Mouse (Mus musculus) neural tube, embryonic 13.5 days (tissue): Measurements from ENCODE around the gene Aars. TPM values are rescaled to one million over a fixed set of nuclear protein-coding genes. Genes with fewer than 3 reads are reported as not detected.

Experiments used
- ATAC-seq: fragments of 200-750 bp; cut with Nextera tagmentation; 2 replicates; pipeline ENCODE4 v1.8.0; 2017; ENCODE audit warnings: low read depth, mild to moderate bottlenecking, moderate TSS enrichment, moderate library complexity
- H3K27ac ChIP-seq: fragments of 300-500 bp; sonication (generic); replicated peaks from 2 replicates; pipeline ENCODE4 v1.5.1; 2015; ENCODE audit warnings: moderate library complexity, mild to moderate bottlenecking, inconsistent platforms
- H3K27me3 ChIP-seq: fragments of 300-500 bp; sonication (generic); 2 replicates; pipeline ENCODE4 v1.6.1; 2015; ENCODE audit warnings: mild to moderate bottlenecking, inconsistent platforms
- H3K36me3 ChIP-seq: fragments of 300-500 bp; sonication (generic); 2 replicates; pipeline ENCODE4 v1.6.1; 2015; ENCODE audit warnings: mild to moderate bottlenecking, inconsistent platforms
- H3K4me1 ChIP-seq: fragments of 300-500 bp; sonication (generic); replicated peaks from 2 replicates; pipeline ENCODE4 v1.6.1; 2015; ENCODE audit warnings: inconsistent platforms
- H3K4me2 ChIP-seq: fragments of 300-500 bp; sonication (generic); 2 replicates; pipeline ENCODE4 v1.6.1; 2015; ENCODE audit warnings: inconsistent platforms, mild to moderate bottlenecking, moderate library complexity
- H3K4me3 ChIP-seq: fragments of 300-500 bp; sonication (generic); 2 replicates; pipeline ENCODE4 v1.5.1; 2015; ENCODE audit warnings: mild to moderate bottlenecking, inconsistent platforms
- H3K9ac ChIP-seq: fragments of 300-500 bp; sonication (generic); 2 replicates; pipeline ENCODE4 v1.6.1; 2015; ENCODE audit warnings: moderate library complexity, mild to moderate bottlenecking, inconsistent platforms
- H3K9me3 ChIP-seq: fragments of 300-500 bp; sonication (generic); 2 replicates; pipeline ENCODE4 v1.6.1; 2016; ENCODE audit warnings: inconsistent platforms
- WGBS: fragments of 180-500 bp; shearing (Covaris S2); methylation state at CpG from one replicate; pipeline ENCODE4 v1.1.7; 2015; 5-methylcytosine and 5-hydroxymethylcytosine counted together
- polyA plus RNA-seq: library from polyadenylated mRNA; unstranded; fragments of >200 nt; fragmentation: Nextera tagmentation; extraction: Ambion mirVana; gene quantifications from 2 replicates; pipeline ENCODE4 v1.2.1, GENCODE M21; 2015

Aars gene
- polyA plus RNA-seq, 1 experiment from 2014 or later = 75.3 TPM

GRCm38 (mm10) chr8:111031572-111031971 lies 1.4 kb upstream of the Aars start, which contains the start of gene Ddx19b:
Ddx19b (minus strand) TSS chr8:111031751.
- Histone ChIP-seq H3K9me3 (no peaks in the 10 kb centered on the region), H3K4me2 (no peak within 1 kb of the TSS), H3K4me3 (no peak within 1 kb of the TSS), H3K27me3 (peaks cover 16% of the 10 kb centered on the region), H3K4me1 (peaks cover 37% of the 10 kb centered on the region), H3K27ac (no peak within 1 kb of the TSS), H3K36me3 (peaks cover 4% of the 10 kb centered on the region), H3K9ac (no peak within 1 kb of the TSS)
- WGBS = 94% methylated on average over 19 of the region's 19 CpGs
- ATAC-seq = no peak

- peaks cover 16% of the 10 kb centered on the region for H3K27me3 ChIP-seq
- peak; percentile 99 for ATAC-seq
Observed at GRCm38 (mm10) chr8:111033482-111034215, 705 bp downstream of the Aars start.

GRCm38 (mm10) chr8:111034276-111034675 lies 1.3 kb downstream of the Aars start:
- Histone ChIP-seq H3K9me3 (no peaks in the 10 kb centered on the region), H3K4me1 (peaks cover 27% of the 10 kb centered on the region), H3K27ac (peak overlapping the region; percentile 87), H3K36me3 (peaks cover 29% of the 10 kb centered on the region), H3K4me2 (peak overlapping the region; percentile 82), H3K4me3 (peak overlapping the region; percentile 69), H3K9ac (peak overlapping the region; percentile 85), H3K27me3 (peaks cover 14% of the 10 kb centered on the region)
- 19% methylated on average over 12 of the region's 12 CpGs for WGBS
- no peak; the same call in none of the 2 replicates for ATAC-seq

More at GRCm38 (mm10) chr8:111033482-111034215, 705 bp downstream of the Aars start:
- Histone ChIP-seq H3K27ac (peak overlapping the region; percentile 87), H3K4me1 (peaks cover 27% of the 10 kb centered on the region), H3K9ac (peak overlapping the region; percentile 85), H3K36me3 (peaks cover 23% of the 10 kb centered on the region), H3K9me3 (no peaks in the 10 kb centered on the region), H3K4me2 (peak overlapping the region; percentile 82), H3K4me3 (peak overlapping the region; percentile 69)
- 5% methylated on average over 37 of the region's 37 CpGs for WGBS

- ATAC-seq = no peak
- Histone ChIP-seq H3K27me3 (peaks cover 4% of the 10 kb centered on the region; the same call in 1 of the 2 replicates), H3K4me2 (no peak overlapping the region), H3K27ac (no peak overlapping the region), H3K9ac (no peak overlapping the region), H3K9me3 (no peaks in the 10 kb centered on the region), H3K36me3 (peaks cover 51% of the 10 kb centered on the region), H3K4me3 (no peak overlapping the region), H3K4me1 (peaks cover 27% of the 10 kb centered on the region)
- 95% methylated on average over 15 of the region's 15 CpGs for WGBS
Observed at GRCm38 (mm10) chr8:111036591-111036990, 3.6 kb downstream of the Aars start.

GRCm38 (mm10) chr8:111042546-111042945 lies 9.6 kb downstream of the Aars start:
- H3K4me1 ChIP-seq = no peaks in the 10 kb centered on the region
- H3K36me3 ChIP-seq = peaks cover 98% of the 10 kb centered on the region
- H3K4me2 ChIP-seq = no peak overlapping the region
- no peak for ATAC-seq
- H3K27me3 ChIP-seq = no peaks in the 10 kb centered on the region
- no peak overlapping the region for H3K9ac ChIP-seq
- H3K9me3 ChIP-seq = no peaks in the 10 kb centered on the region
- H3K27ac ChIP-seq = no peak overlapping the region
- 97% methylated on average over 19 of the region's 19 CpGs for WGBS
- H3K4me3 ChIP-seq = no peak overlapping the region

- Histone ChIP-seq H3K9me3 (no peaks in the 10 kb centered on the region), H3K27me3 (no peaks in the 10 kb centered on the region), H3K36me3 (peaks cover 98% of the 10 kb centered on the region), H3K4me2 (no peak overlapping the region), H3K27ac (no peak overlapping the region), H3K9ac (no peak overlapping the region), H3K4me1 (no peaks in the 10 kb centered on the region), H3K4me3 (no peak overlapping the region)
- 53% methylated on average over 2 of the region's 2 CpGs for WGBS
- ATAC-seq = no peak
Observed at GRCm38 (mm10) chr8:111044003-111044734, 11.2 kb downstream of the Aars start.

- H3K4me3 ChIP-seq = no peak overlapping the region
- H3K4me2 ChIP-seq = no peak overlapping the region
- no peak overlapping the region for H3K9ac ChIP-seq
- H3K4me1 ChIP-seq = no peaks in the 10 kb centered on the region
- peaks cover 99% of the 10 kb centered on the region for H3K36me3 ChIP-seq
- no peak overlapping the region for H3K27ac ChIP-seq
- H3K27me3 ChIP-seq = no peaks in the 10 kb centered on the region
- H3K9me3 ChIP-seq = no peaks in the 10 kb centered on the region
- 94% methylated on average over 2 of the region's 2 CpGs for WGBS
- no peak for ATAC-seq
Observed at GRCm38 (mm10) chr8:111048694-111049093, 15.8 kb downstream of the Aars start.

- Histone ChIP-seq H3K4me3 (no peak overlapping the region), H3K4me1 (no peaks in the 10 kb centered on the region), H3K9me3 (no peaks in the 10 kb centered on the region), H3K36me3 (peaks cover 99% of the 10 kb centered on the region), H3K4me2 (no peak overlapping the region), H3K27ac (no peak overlapping the region), H3K27me3 (no peaks in the 10 kb centered on the region), H3K9ac (no peak overlapping the region)
- no peak for ATAC-seq
- 96% methylated on average over 7 of the region's 7 CpGs for WGBS
Observed at GRCm38 (mm10) chr8:111049106-111049505, 16.2 kb downstream of the Aars start.

- Histone ChIP-seq H3K27me3 (no peaks in the 10 kb centered on the region), H3K4me2 (no peak overlapping the region), H3K36me3 (peaks cover 75% of the 10 kb centered on the region), H3K9ac (no peak overlapping the region), H3K4me3 (no peak overlapping the region), H3K9me3 (no peaks in the 10 kb centered on the region), H3K27ac (no peak overlapping the region), H3K4me1 (peaks cover 16% of the 10 kb centered on the region)
- WGBS = 96% methylated on average over 12 of the region's 12 CpGs
- ATAC-seq = no peak
Observed at GRCm38 (mm10) chr8:111053827-111054518, 21.0 kb downstream of the Aars start.

- Histone ChIP-seq H3K36me3 (peaks cover 64% of the 10 kb centered on the region), H3K4me3 (no peak overlapping the region), H3K9me3 (no peaks in the 10 kb centered on the region), H3K27me3 (no peaks in the 10 kb centered on the region), H3K4me1 (peaks cover 16% of the 10 kb centered on the region), H3K9ac (no peak overlapping the region), H3K4me2 (no peak overlapping the region), H3K27ac (no peak overlapping the region)
- ATAC-seq = no peak
- WGBS = 86% methylated on average over 17 of the region's 17 CpGs
Observed at GRCm38 (mm10) chr8:111055031-111055634, 22.2 kb downstream of the Aars start.

- Histone ChIP-seq H3K9ac (no peak overlapping the region), H3K4me3 (no peak overlapping the region), H3K4me1 (peaks cover 17% of the 10 kb centered on the region), H3K9me3 (no peaks in the 10 kb centered on the region), H3K27me3 (no peaks in the 10 kb centered on the region), H3K27ac (no peak overlapping the region), H3K4me2 (no peak overlapping the region), H3K36me3 (peaks cover 59% of the 10 kb centered on the region)
- ATAC-seq = 0 out of 2 replicates have a peak, but pooled peaks have one; percentile 29
- 64% methylated on average over 2 of the region's 2 CpGs for WGBS
Observed at GRCm38 (mm10) chr8:111055661-111056060, 22.7 kb downstream of the Aars start.
